Mouse (Mus musculus) urinary bladder, postnatal 25 days (tissue): Measurements from ENCODE around the gene Zfp644.

ENCODE experiments used
- DNase-seq: peaks from one replicate; pipeline ENCODE4 v3.0.0; 2022; ENCODE audit warnings: low spot score

Gene Zfp644

DNA sequence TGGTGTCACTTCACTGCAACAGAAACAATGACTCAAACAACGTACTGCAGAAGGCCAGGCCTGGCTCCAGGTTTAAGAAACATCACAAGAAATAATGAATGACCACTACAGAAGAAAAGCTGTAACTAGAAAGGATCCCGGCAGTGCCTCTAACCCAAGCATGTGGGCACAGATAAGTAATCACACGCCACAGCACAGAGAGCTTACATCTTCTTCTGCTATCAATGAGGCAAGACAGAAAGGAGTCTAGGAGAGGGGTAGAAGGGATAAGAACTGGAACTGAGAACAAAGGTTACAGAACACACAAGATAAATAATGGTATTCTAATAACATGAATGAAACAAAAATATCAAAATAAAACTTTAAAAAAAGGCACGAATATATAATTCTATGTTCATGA, 32.2 kb downstream of the Zfp644 start:
- no peak for DNase-seq

DNA sequence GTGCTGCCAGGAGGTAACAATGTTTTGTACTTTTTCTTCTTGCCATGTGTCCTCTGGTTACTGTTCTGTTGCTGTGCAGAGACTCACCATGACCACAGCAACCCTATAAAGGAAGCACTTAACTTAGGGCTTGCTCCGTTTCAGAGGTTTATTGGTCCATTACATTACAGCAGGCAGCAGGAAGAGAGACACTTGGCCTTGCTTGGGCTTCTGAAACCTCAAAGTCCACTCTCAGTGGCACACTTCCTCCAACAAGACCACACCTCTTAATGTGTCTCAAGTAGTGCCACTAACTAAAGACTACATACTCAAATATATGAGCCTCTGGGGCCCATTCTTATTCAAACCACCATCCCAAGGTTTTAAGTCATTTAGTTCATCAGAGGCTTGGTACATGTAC, 36.2 kb downstream of the Zfp644 start:
- DNase-seq, result no peak

DNA sequence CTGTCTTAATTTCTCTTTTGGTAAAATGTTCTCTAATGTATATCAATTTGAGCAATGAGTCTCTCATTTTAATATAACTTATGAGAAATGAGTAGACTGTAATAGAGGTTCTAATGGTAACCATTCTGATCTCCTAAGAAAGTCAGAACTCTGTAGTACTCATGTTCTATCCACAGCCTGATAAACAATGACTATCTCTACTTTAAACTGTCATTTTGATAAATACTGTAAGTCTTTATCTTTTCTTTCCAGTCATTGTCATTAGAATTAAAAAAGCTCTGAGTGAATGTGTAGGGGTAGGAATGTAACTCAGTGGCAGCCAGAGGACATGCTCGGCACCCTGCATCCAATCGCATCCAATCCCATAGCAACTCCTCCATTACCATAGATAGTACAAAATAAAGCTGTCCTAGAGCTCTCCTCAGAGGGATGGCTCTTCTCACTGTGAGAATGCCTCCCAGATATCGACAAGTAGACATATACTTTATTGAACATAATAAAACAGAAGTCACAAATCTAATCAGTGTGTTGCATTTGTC, 44.2 kb downstream of the Zfp644 start:
- no peak for DNase-seq

DNA sequence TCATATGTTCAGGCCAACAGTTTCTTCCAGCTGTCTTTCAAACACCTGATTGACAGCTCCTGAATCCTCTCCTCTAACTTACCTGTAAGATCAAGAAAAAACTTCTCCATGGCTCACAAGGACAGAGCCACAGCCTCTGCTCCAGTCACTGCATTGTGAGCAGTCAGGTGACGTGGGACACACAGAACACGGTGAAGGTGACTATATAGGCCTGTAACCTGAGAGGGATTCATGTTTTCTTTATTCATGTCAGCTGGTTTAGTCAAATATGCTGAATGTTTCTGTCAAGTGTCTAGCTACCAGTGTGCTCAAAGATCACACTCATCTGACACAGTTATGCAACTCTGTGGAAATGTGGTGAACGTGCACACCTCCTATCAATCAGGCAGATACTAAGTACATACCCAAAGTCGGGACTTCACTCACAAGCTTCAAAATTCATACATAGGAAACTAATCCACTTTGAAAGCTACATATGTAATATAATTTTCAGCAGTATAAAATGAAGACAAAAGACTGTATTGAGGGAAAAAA, 44.8 kb downstream of the Zfp644 start:
- no peak for DNase-seq

- no peak for DNase-seq
Observed at GRCm38 (mm10) chr5:106649995-106650394, 47.1 kb downstream of the Zfp644 start.

DNA sequence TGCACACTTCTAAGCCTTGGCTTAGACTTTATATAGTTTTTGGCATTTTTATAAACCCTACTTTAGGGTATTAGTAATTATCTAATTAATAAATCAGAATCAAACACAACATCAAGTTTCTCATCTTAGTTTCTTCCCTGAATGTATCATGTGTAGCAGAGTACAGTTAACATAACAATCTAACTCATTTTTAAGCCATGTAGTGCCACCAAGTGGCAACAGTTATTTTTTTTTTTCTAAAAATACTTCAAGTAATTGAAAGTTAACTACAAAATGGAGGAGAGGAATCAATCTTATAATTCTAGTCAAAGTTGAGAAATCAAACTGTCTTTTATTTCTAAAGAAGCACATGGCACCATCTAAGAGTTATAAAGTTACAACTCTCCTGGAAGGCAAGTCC, 47.6 kb downstream of the Zfp644 start:
- no peak for DNase-seq

GRCm38 (mm10) chr5:106643434-106643833, 53.7 kb downstream of the Zfp644 start:
- no peak for DNase-seq

- DNase-seq, result no peak
Observed at GRCm38 (mm10) chr5:106641876-106642275, 55.2 kb downstream of the Zfp644 start.

- no peak for DNase-seq
Observed at GRCm38 (mm10) chr5:106640235-106640809, 56.8 kb downstream of the Zfp644 start.

GRCm38 (mm10) chr5:106639627-106640026, 57.5 kb downstream of the Zfp644 start:
- no peak for DNase-seq

GRCm38 (mm10) chr5:106636423-106636946, 60.6 kb downstream of the Zfp644 start:
- DNase-seq, result no peak

DNA sequence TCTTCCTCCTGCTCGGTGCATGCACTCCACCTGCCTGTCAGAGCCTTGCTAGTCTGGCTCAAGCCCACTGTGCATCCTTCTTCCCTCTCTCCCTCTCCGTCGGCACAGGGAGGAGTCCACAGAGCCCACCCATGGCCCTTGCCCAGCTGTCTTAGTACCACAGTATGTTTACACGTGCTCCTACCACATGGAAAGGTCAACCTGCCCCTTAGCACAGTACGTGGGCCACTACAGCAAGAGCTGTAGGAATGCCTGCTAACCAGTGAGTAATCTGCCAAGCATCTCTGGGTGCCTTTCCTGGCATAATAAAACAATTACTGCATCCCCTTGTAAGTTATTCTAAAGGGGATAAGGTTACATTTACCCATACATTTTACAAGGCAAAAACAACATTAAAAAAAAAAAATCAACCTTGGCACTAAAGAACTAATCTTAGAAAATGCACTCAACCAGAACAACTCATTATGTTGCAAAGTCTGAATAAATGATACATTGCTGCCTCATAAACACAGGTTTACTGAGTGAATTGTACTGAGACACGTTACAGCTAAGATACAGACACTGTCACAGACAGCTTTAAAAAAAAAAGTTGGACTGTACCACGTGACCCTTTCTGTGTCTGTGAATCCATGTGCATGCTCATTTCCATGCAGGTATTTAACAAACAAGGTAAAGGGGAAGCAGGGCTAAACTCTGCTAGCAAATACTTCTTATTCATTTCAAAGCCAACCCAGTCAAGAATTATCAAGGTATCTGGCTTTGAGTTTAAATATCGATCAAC, 68.5 kb downstream of the Zfp644 start:
- no peak for DNase-seq

DNA sequence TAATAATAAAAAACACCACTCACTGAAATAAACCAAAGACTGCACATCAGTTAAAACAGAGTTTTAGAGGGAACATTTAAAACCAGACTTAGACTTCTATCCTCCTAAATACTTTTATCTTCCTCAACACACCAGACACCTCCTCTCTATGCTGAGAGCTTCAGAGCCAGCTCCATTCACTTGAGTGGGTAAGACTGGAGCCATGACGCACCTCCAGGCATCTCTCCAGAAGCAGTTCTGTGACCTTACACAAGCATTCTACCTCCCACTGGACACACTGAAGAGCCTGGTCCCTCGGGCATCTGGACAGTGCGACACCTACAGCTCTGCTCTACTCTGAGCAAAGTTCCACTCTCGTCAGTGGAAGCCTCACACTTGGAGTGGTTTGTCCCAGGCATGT, 73.8 kb downstream of the Zfp644 start:
- no peak for DNase-seq

- DNase-seq, result no peak
Observed at GRCm38 (mm10) chr5:106622193-106622592, 74.9 kb downstream of the Zfp644 start.

DNA sequence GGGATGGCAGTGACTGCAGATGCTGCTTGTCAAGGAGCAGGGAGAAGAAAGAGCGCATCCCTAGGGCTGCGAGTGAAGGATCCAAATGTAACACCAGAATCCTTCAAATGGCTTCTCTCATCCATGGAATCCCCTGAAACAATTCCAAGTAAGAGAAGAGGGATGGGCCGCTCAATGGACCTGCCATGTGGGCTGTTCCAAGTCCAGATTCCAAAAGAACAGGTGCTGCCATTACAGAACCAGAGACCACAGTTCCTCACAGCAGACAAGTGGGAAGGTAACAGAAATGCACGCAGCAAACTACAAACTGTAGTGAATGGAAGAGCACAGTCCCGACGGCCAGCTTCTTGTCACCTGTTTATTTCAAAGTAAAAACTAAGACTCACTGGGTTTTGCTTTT, 76.6 kb downstream of the Zfp644 start:
- no peak for DNase-seq

- DNase-seq, result no peak
Observed at GRCm38 (mm10) chr5:106615006-106615405, 82.1 kb downstream of the Zfp644 start.

DNA sequence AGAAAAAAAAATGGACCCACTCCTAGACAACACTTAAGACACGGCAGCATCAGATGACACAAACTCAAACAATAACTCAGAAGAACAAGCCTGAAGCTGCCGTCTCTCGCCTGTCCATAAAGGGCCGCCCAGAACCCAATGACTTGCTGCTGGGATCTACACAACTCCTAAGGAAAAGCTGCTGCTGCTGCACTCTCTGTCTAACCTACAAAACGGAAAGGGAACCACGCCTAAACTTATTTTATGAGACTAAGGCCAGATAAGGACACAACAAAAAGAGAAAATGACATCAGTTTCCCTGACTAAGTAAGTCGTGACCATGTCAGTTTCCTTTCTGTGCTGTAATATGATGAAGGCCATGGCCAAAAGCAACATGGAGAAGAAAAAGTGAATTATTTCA, 82.5 kb downstream of the Zfp644 start:
- no peak for DNase-seq

GRCm38 (mm10) chr5:106612151-106612550, 84.9 kb downstream of the Zfp644 start:
- no peak for DNase-seq

DNA sequence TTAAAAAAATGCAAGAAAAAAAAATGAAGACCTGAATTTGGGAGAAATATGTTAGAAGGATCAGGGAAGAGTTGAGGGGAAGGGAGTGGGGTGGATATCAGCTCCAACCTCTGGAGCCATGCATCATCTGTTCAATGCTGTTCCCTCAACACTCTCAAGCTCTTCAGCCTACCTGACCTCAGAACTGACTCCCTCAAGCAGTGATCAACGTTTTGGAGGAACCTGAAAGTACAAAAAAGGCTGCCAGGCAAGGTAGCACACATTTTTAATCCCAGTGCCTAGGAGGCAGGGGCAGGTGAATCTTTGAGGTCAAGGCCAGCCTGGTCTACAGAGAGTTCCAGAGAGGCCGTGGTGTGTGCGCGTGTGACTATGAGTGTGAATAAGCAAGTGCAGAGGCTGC, 88.3 kb downstream of the Zfp644 start, which contains the start of gene Gm17304:
Gm17304 (plus strand) TSS at position 301 of the 400 bp plus-strand sequence.
- DNase-seq, result no peak

GRCm38 (mm10) chr5:106607081-106607480, 90.0 kb downstream of the Zfp644 start:
- DNase-seq, result no peak

DNA sequence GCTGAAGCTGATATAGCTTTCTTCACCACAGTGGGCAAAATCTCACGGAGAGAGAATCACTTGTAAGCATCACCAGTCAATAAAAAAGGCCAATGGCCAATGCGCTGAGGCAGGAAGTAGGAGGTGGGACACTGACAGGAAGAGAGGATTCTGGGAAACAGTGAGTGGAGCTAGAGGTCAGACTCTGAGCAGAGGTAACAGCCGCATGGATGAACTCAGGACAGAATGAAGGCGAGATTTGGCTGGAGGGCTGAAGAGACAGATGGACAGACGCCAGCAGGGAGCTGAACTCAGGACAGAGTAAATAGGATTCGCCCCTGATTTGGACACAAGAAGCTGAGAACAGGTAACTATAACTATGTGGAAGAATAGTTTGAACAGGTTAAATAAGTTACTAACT, 92.0 kb downstream of the Zfp644 start:
- no peak for DNase-seq

DNA sequence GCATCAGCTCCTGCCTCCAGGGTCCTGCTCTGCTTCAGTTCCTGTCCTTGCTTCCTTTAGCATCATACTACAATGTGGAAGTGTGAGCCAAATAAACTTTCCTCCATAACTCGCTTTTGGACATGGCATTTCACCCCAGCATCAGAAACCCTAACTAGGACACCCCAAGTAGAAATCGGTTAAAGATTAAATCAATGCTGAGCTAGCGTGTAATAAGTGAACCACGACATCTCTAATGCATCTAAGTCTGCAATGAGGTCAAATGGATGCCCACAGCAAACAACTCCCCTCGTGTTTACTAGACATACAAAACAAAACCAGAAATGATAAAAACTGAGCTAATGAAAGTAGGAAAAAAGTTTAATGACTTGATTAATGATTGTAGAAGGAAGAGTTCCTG, 92.7 kb downstream of the Zfp644 start:
- no peak for DNase-seq

GRCm38 (mm10) chr5:106599482-106599881, 97.6 kb downstream of the Zfp644 start:
- DNase-seq, result no peak
